Mouse (Mus musculus): Measurements from ENCODE around the gene Umps. TPM values are rescaled to one million over a fixed set of nuclear protein-coding genes. Genes with fewer than 3 reads are reported as not detected.

The Umps gene
- polyA plus RNA-seq, 1 experiment from 2014 or later: 12.4 TPM

DNA sequence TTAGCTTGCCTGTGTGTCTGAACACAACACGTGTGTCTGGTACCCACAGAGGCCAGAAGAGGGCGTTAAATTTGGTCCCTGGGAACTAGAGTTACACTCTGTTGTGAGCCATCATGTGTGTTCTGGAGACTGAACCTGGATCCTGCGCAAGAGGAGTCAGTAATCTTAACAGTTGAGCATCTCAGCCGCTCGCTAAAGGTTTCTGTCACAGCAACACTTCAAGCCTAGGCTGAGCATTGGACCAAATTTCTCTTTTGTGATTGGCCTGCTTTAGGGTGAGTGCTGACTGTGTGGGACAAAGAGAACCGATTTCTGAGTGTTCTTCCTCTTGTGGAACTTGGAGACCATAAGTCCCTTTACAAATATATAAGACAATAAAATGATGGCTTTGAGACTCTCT lies 16.5 kb downstream of the Umps start:
- ATAC-seq: no peak
- WGBS: 77% methylated on average over 6 of the region's 6 CpGs
- H3K36me3 ChIP-seq (ENCODE audit: control insufficient read depth, insufficient read depth): peaks cover 30% of the 10 kb centered on the region
- H3K27ac ChIP-seq (ENCODE audit: low read depth, low read length): no peak overlapping the region
- TF ChIP-seq CTCF (IDR thresholded peaks at IDR 0.05; ENCODE audit: low read depth): peak; percentile 36
- H3K4me1 ChIP-seq (replicated peaks; ENCODE audit: control insufficient read depth, insufficient read depth, low read length): no peaks in the 10 kb centered on the region
- H3K9ac ChIP-seq (ENCODE audit: low read depth, low read length): no peak overlapping the region
- no peaks in the 10 kb centered on the region for H3K9me3 ChIP-seq (ENCODE audit: control insufficient read depth)
- H3K27me3 ChIP-seq (replicated peaks; ENCODE audit: control insufficient read depth, insufficient read depth, low read length): no peaks in the 10 kb centered on the region
- no peak overlapping the region for H3K4me3 ChIP-seq (ENCODE audit: low read depth, low read length)
- no peak overlapping the region for H3K4me2 ChIP-seq (replicated peaks; ENCODE audit: low read depth)

DNA sequence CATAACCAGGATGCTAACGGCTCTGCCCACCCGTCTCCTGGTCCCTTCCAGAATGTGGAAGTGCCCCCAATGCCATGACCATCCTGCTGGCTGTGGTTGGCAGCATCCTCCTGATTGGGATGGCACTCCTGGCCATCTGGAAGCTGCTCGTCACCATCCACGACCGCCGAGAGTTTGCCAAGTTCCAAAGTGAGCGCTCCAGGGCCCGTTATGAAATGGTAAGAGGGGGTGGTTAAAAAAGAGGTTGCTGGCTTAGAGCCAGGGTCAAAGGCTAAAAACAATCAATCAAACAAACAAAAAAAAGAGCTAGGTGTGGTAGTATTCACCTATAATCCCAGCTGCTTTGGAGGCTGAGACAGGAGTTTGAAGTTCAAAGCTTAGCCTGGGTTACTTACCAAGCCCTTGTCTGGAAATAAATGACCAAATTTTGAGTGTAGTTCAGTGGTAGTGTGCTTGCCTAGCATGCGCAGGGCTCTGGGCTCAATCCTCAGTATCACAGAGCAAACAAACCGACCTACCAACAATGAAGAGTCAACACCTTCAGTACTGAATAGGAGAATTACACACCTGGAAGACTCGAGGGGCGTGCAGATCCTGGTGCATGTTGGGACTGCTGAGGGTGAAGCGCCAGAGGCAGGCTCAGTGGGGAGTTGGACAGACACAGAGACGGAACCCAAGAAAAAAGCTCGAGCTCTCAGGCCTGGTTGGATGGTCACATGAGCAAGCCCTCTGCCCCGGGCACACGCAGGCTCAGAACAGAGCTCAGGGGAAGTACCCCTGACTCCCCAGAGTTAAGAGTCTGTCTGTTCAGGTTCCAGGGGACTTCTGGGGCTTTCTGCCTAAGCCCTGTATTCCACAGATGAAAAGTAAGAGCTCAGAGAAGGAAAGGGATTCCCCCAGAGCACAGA lies 18.9 kb downstream of the Umps start:
- 63% methylated on average over 17 of the region's 17 CpGs for WGBS
- Histone ChIP-seq H3K27me3 (replicated peaks; ENCODE audit: control insufficient read depth, insufficient read depth, low read length) (no peaks in the 10 kb centered on the region), H3K9me3 (ENCODE audit: control insufficient read depth) (no peaks in the 10 kb centered on the region), H3K4me2 (replicated peaks; ENCODE audit: low read depth) (no peak overlapping the region), H3K36me3 (ENCODE audit: control insufficient read depth, insufficient read depth) (peaks cover 15% of the 10 kb centered on the region; the same call in 1 of the 2 replicates), H3K4me3 (ENCODE audit: low read depth, low read length) (no peak overlapping the region), H3K4me1 (replicated peaks; ENCODE audit: control insufficient read depth, insufficient read depth, low read length) (no peaks in the 10 kb centered on the region), H3K9ac (ENCODE audit: low read depth, low read length) (no peak overlapping the region), H3K27ac (ENCODE audit: low read depth, low read length) (no peak overlapping the region)
- no peak for TF ChIP-seq CTCF (IDR thresholded peaks at IDR 0.05; ENCODE audit: low read depth)
- no peak for ATAC-seq

DNA sequence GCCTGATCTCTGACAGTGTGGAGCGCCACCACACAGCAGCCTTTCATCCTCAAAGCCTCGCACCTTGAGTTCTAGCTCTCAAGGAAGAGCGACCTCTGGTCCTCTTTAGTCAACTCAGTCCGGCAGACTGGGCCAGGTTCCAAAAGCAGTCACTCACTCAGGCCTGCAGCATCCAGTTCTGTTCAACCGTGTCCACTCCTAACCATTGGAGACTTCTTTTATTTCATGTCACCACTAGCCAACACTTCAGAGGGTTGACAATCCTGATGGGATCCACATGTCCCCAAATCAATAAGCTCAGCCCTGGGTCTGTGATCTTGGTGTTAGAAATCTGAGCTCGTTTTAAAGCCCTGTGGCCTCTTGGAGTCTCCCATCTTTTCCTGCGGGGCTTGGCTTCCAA lies 20.8 kb downstream of the Umps start:
- Histone ChIP-seq H3K27me3 (replicated peaks; ENCODE audit: control insufficient read depth, insufficient read depth, low read length) (no peaks in the 10 kb centered on the region), H3K36me3 (ENCODE audit: control insufficient read depth, insufficient read depth) (peaks cover 15% of the 10 kb centered on the region; the same call in 1 of the 2 replicates), H3K4me2 (replicated peaks; ENCODE audit: low read depth) (no peak overlapping the region), H3K4me1 (replicated peaks; ENCODE audit: control insufficient read depth, insufficient read depth, low read length) (no peaks in the 10 kb centered on the region), H3K27ac (ENCODE audit: low read depth, low read length) (no peak overlapping the region), H3K9me3 (ENCODE audit: control insufficient read depth) (no peaks in the 10 kb centered on the region), H3K9ac (ENCODE audit: low read depth, low read length) (no peak overlapping the region), H3K4me3 (ENCODE audit: low read depth, low read length) (no peak overlapping the region)
- TF ChIP-seq CTCF (IDR thresholded peaks at IDR 0.05; ENCODE audit: low read depth): no peak
- no peak for ATAC-seq
- 68% methylated on average over 7 of the region's 7 CpGs for WGBS

DNA sequence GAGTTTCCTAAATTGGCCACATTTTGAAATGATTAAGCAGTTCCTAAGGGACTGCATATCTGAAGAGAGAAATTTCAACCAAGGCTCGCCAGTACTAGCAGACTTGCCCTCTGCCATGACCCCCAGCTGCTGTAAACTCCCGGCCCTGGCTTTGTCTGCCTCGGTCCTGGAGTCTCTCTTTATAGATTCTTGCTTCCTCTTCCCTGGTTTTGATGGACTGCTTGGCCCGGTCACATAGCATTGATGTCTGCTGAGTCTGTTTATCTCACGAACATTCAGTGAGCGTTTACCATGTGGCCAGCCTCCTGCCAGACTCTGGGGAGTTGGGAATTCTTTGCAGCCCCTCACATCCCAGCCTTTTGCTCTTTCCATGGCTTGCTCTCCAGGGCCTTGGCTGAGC lies 22.1 kb downstream of the Umps start:
- TF ChIP-seq CTCF (IDR thresholded peaks at IDR 0.05; ENCODE audit: low read depth): no peak

DNA sequence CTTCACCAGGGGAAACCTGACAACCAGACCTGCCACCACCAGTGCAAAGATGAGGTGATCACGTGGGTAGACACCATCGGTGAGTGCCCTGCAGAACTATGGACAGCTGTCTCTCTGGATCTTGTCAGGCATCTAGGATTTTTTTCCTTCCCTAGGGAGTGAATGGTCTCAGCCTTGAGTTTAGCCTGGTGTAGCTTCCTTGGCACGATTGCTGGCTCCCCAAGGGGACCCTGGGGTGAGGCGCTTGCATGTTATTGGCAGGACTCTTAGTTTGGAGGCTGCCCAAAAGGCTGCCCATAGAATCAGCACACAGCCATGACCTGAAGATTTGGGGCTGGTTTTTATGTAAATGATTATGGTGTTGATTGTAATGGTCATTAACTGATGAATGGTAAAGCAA lies 22.7 kb downstream of the Umps start:
- no peaks in the 10 kb centered on the region; the same call in 1 of the 2 replicates for H3K4me1 ChIP-seq (replicated peaks; ENCODE audit: control insufficient read depth, insufficient read depth, low read length)
- no peak for ATAC-seq
- WGBS: 90% methylated on average over 4 of the region's 4 CpGs
- H3K9ac ChIP-seq (ENCODE audit: low read depth, low read length): no peak overlapping the region
- no peak overlapping the region for H3K27ac ChIP-seq (ENCODE audit: low read depth, low read length)
- H3K4me3 ChIP-seq (ENCODE audit: low read depth, low read length): no peak overlapping the region
- no peak for TF ChIP-seq CTCF (IDR thresholded peaks at IDR 0.05; ENCODE audit: low read depth)
- no peaks in the 10 kb centered on the region for H3K9me3 ChIP-seq (ENCODE audit: control insufficient read depth)
- no peaks in the 10 kb centered on the region for H3K27me3 ChIP-seq (replicated peaks; ENCODE audit: control insufficient read depth, insufficient read depth, low read length)
- H3K36me3 ChIP-seq (ENCODE audit: control insufficient read depth, insufficient read depth): peaks cover 15% of the 10 kb centered on the region; the same call in 1 of the 2 replicates
- no peak overlapping the region for H3K4me2 ChIP-seq (replicated peaks; ENCODE audit: low read depth)

More for the DNA sequence above, 22.1 kb downstream of the Umps start:
- Histone ChIP-seq H3K4me1 (replicated peaks; ENCODE audit: control insufficient read depth, insufficient read depth, low read length) (no peaks in the 10 kb centered on the region; the same call in 1 of the 2 replicates), H3K4me3 (ENCODE audit: low read depth, low read length) (no peak overlapping the region), H3K4me2 (replicated peaks; ENCODE audit: low read depth) (no peak overlapping the region), H3K27me3 (replicated peaks; ENCODE audit: control insufficient read depth, insufficient read depth, low read length) (no peaks in the 10 kb centered on the region), H3K36me3 (ENCODE audit: control insufficient read depth, insufficient read depth) (peaks cover 15% of the 10 kb centered on the region; the same call in 1 of the 2 replicates), H3K27ac (ENCODE audit: low read depth, low read length) (no peak overlapping the region), H3K9me3 (ENCODE audit: control insufficient read depth) (no peaks in the 10 kb centered on the region), H3K9ac (ENCODE audit: low read depth, low read length) (no peak overlapping the region)
- no peak for ATAC-seq
- 33% methylated on average over 6 of the region's 6 CpGs for WGBS

DNA sequence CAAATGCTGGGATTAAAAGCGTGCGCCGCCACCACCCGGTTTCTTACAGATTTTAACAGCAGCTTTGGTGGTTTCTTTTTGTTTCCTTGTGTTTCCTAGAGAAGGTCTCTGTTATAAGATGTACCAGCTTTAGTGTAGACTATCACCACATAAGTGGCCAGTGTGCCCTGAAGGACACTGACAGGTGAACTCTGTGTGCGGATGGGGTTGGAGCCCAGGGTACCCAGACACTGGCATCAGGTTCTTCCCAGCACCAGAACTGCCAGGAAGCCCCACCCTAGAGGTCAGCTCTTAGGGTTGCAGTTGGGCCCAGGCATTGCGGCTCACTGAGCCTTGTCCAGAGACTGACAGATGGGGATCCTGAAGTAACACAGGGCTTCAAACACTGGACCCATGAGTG lies 23.4 kb downstream of the Umps start:
- 97% methylated on average over 6 of the region's 6 CpGs for WGBS
- H3K9me3 ChIP-seq (ENCODE audit: control insufficient read depth): no peaks in the 10 kb centered on the region
- H3K4me1 ChIP-seq (replicated peaks; ENCODE audit: control insufficient read depth, insufficient read depth, low read length): no peaks in the 10 kb centered on the region; the same call in 1 of the 2 replicates
- ATAC-seq: no peak
- no peak overlapping the region for H3K4me2 ChIP-seq (replicated peaks; ENCODE audit: low read depth)
- H3K36me3 ChIP-seq (ENCODE audit: control insufficient read depth, insufficient read depth): 0 out of 2 replicates have a peak, but pooled peaks cover 9% of the 10 kb centered on the region
- no peak for TF ChIP-seq CTCF (IDR thresholded peaks at IDR 0.05; ENCODE audit: low read depth)
- H3K27ac ChIP-seq (ENCODE audit: low read depth, low read length): no peak overlapping the region
- H3K27me3 ChIP-seq (replicated peaks; ENCODE audit: control insufficient read depth, insufficient read depth, low read length): no peaks in the 10 kb centered on the region
- H3K9ac ChIP-seq (ENCODE audit: low read depth, low read length): no peak overlapping the region
- no peak overlapping the region for H3K4me3 ChIP-seq (ENCODE audit: low read depth, low read length)
